Mouse (Mus musculus): ENCODE data around the gene Cox6b1. TPM values are rescaled to one million over a fixed set of nuclear protein-coding genes. Genes with fewer than 3 reads are reported as not detected.

The Cox6b1 gene
- polyA plus RNA-seq (2012), result 15.7 and 23.9 TPM in 2 replicates

DNA sequence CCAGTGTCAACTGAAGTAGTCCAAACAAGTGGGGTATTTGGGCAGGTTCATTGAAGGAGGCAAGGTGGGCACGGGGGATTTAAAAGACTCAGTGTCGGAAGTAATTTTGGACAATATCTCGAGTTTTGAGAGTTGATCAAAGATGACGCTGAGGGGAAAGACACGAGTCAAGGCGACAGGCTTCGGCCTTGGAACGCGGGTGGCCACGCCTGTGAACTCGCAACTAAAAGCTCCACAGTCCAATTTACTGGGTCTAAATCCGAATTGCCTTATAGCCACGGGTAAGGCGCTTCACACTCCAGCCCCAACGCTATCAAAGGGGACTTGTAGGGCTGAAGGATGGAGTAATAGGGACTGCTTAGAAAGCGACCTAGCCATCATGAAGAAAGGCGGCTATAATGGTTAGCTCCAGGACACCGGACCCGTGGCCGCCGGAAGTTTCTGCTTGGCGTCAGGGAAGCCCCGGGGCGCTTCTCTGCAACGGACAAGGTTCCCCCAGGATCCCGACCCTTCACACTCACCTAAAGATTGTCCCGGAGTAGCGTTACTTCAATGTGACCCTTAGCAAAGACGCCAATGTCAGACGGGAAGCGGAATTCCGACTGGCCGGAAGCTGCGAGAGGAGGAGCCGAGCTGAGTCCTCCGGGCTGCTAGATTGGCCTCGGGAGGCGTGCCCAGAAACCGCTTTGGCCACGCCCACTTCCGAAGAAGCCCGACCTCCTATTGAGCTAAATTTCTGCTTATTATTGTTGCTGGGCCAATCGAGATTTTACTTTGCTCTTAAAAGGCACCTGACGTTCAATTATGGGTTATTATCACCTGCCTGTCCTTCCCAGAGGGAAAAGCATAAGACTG lies at the start of gene Cox6b1:
TSS of gene Cox6b1 (minus strand) at position 622 of the 855 bp plus-strand sequence.
- peaks cover 31% of the 10 kb centered on the region for H3K4me1 ChIP-seq (ENCODE audit: control insufficient read depth)
- H3K9me3 ChIP-seq (ENCODE audit: control insufficient read depth, low read length), result no peaks in the 10 kb centered on the region
- no peak for TF ChIP-seq TAL1 (IDR thresholded peaks at IDR 0.05; ENCODE audit: low read length)
- TF ChIP-seq GATA1 (IDR thresholded peaks at IDR 0.05; ENCODE audit: low read length), result no peak
- peaks cover 23% of the 10 kb centered on the region for H3K27me3 ChIP-seq (ENCODE audit: control insufficient read depth)
- peak within 1 kb of the TSS; percentile 89 for H3K4me3 ChIP-seq (replicated peaks)
- peaks cover 34% of the 10 kb centered on the region for H3K36me3 ChIP-seq (ENCODE audit: control insufficient read depth)

DNA sequence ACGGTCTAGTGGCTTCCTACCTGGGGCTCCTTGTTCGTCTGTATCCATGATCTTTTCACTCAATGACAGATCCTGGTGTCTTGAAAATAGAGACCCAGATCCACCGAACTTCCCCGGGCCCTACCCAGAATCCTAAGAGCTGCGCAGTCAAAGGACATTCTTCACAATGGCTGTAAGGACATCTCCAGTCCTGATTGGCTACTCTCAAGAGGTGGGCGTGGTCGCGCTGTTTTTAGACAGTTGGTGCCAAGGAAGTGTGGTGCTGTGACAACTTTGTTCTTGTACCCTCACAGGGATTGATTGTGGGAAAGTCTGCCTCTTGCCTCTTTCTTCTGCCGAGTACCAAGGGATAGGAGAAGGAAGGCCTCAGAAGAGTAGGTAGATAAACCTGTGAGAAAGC lies 45.5 kb upstream of the Cox6b1 start, which contains the start of gene Pmis2:
TSS of gene Pmis2 (minus strand) at position 126 of the 400 bp plus-strand sequence.
- no peak within 1 kb of the TSS for H3K4me3 ChIP-seq (replicated peaks)
- peaks cover 8% of the 10 kb centered on the region for H3K27me3 ChIP-seq (ENCODE audit: control insufficient read depth)
- no peaks in the 10 kb centered on the region for H3K9me3 ChIP-seq (ENCODE audit: control insufficient read depth, low read length)
- H3K4me1 ChIP-seq (ENCODE audit: control insufficient read depth), result no peaks in the 10 kb centered on the region
- no peak for TF ChIP-seq GATA1 (IDR thresholded peaks at IDR 0.05; ENCODE audit: low read length)
- TF ChIP-seq TAL1 (IDR thresholded peaks at IDR 0.05; ENCODE audit: low read length), result no peak
- H3K36me3 ChIP-seq (ENCODE audit: control insufficient read depth), result no peaks in the 10 kb centered on the region

GRCm38 (mm10) chr7:30669229-30669628 lies 43.3 kb upstream of the Cox6b1 start:
- no peak for TF ChIP-seq TAL1 (IDR thresholded peaks at IDR 0.05; ENCODE audit: low read length)
- TF ChIP-seq GATA1 (IDR thresholded peaks at IDR 0.05; ENCODE audit: low read length), result no peak
- H3K4me1 ChIP-seq (ENCODE audit: control insufficient read depth), result peaks cover 13% of the 10 kb centered on the region
- H3K36me3 ChIP-seq (ENCODE audit: control insufficient read depth), result no peaks in the 10 kb centered on the region
- H3K4me3 ChIP-seq (replicated peaks), result no peak overlapping the region
- peaks cover 10% of the 10 kb centered on the region for H3K27me3 ChIP-seq (ENCODE audit: control insufficient read depth)
- no peaks in the 10 kb centered on the region for H3K9me3 ChIP-seq (ENCODE audit: control insufficient read depth, low read length)

- peaks cover 10% of the 10 kb centered on the region for H3K27me3 ChIP-seq (ENCODE audit: control insufficient read depth)
- peaks cover 23% of the 10 kb centered on the region for H3K4me1 ChIP-seq (ENCODE audit: control insufficient read depth)
- no peak for TF ChIP-seq GATA1 (IDR thresholded peaks at IDR 0.05; ENCODE audit: low read length)
- no peak for TF ChIP-seq TAL1 (IDR thresholded peaks at IDR 0.05; ENCODE audit: low read length)
- H3K36me3 ChIP-seq (ENCODE audit: control insufficient read depth), result peaks cover 32% of the 10 kb centered on the region
- H3K4me3 ChIP-seq (replicated peaks), result peak overlapping the region; percentile 90
- no peaks in the 10 kb centered on the region for H3K9me3 ChIP-seq (ENCODE audit: control insufficient read depth, low read length)
These were observed 39.4 kb upstream of the Cox6b1 start for GRCm38 (mm10) chr7:30665321-30665720.

DNA sequence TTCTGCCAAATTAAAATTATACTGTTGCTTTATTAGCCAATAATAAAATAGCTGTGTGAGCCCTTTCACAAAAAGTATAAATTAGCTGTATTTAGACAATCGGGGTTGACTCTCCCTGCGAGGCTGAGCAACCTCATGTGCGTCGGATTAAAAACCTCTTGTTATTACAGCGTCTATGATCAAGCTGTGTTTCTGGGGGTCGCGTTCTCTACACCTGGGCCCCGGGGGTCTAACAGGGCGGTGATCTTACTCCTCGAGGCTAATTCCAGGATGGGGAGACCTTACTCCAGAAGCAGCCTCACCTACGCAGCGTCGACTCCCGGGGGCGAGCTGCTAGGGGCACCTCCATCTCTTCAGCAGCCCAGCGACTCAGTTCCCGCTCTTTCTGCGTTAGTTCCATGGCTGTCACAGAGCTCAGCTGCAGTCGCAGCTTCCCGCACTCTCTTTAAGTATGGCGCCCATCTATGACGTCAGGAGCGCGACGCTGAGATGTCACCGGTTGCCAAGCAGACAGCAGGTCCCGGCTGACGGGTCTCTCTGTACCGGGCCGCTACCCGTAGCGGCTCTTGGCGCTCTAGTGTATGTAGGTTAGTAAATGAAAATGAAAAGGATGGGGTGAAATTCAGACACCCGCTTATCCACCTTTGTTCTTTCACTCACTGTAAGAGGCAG lies 38.7 kb upstream of the Cox6b1 start, which contains the start of gene Haus5:
TSS of gene Haus5 (minus strand) at position 466 of the 672 bp plus-strand sequence.
- TF ChIP-seq TAL1 (IDR thresholded peaks at IDR 0.05; ENCODE audit: low read length), result no peak
- no peak for TF ChIP-seq GATA1 (IDR thresholded peaks at IDR 0.05; ENCODE audit: low read length)
- Histone ChIP-seq H3K36me3 (ENCODE audit: control insufficient read depth) (peaks cover 38% of the 10 kb centered on the region), H3K4me1 (ENCODE audit: control insufficient read depth) (peaks cover 23% of the 10 kb centered on the region), H3K27me3 (ENCODE audit: control insufficient read depth) (peaks cover 10% of the 10 kb centered on the region), H3K9me3 (ENCODE audit: control insufficient read depth, low read length) (no peaks in the 10 kb centered on the region), H3K4me3 (replicated peaks) (peak within 1 kb of the TSS; percentile 90)

GRCm38 (mm10) chr7:30649591-30650540 lies 23.9 kb upstream of the Cox6b1 start, which contains the start of gene Rbm42:
Gene Rbm42, minus strand, starts transcription at chr7:30650317.
- TF ChIP-seq TAL1 (IDR thresholded peaks at IDR 0.05; ENCODE audit: low read length) (no peak), GATA1 (IDR thresholded peaks at IDR 0.05; ENCODE audit: low read length) (no peak)
- peaks cover 73% of the 10 kb centered on the region for H3K36me3 ChIP-seq (ENCODE audit: control insufficient read depth)

GRCm38 (mm10) chr7:30639083-30639482 lies 13.1 kb upstream of the Cox6b1 start:
- H3K4me3 ChIP-seq (replicated peaks), result no peak overlapping the region
- H3K4me1 ChIP-seq (ENCODE audit: control insufficient read depth), result peaks cover 7% of the 10 kb centered on the region
- H3K36me3 ChIP-seq (ENCODE audit: control insufficient read depth), result peaks cover 41% of the 10 kb centered on the region
- H3K27me3 ChIP-seq (ENCODE audit: control insufficient read depth), result peaks cover 37% of the 10 kb centered on the region
- peaks cover 2% of the 10 kb centered on the region; the same call in 1 of the 2 replicates for H3K9me3 ChIP-seq (ENCODE audit: control insufficient read depth, low read length)
- no peak for TF ChIP-seq TAL1 (IDR thresholded peaks at IDR 0.05; ENCODE audit: low read length)
- TF ChIP-seq GATA1 (IDR thresholded peaks at IDR 0.05; ENCODE audit: low read length), result no peak

More at GRCm38 (mm10) chr7:30649591-30650540, 23.9 kb upstream of the Cox6b1 start, which contains the start of gene Rbm42:
- Histone ChIP-seq H3K4me3 (replicated peaks) (peak within 1 kb of the TSS; percentile 95), H3K27me3 (ENCODE audit: control insufficient read depth) (no peaks in the 10 kb centered on the region), H3K9me3 (ENCODE audit: control insufficient read depth, low read length) (no peaks in the 10 kb centered on the region), H3K4me1 (ENCODE audit: control insufficient read depth) (peaks cover 18% of the 10 kb centered on the region)

DNA sequence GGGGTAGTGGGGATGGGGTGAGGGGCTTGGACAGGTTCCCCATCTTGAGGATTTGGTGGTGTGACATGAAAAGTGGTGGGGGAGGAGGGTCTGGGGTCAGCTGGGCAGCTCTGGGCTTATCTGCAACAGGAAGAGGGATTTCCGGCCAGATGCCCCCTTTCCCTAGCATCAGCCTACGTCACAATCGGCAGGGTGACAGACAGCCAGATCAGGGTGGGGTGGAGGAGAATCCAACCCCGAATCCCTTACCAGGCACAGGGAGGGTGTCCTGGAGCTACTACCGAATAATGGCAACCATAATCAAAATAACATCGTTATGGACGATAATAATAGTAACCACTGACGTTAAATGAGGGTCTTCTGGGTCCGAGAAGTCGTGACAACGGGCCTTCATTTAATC lies 10.4 kb upstream of the Cox6b1 start:
- Histone ChIP-seq H3K27me3 (ENCODE audit: control insufficient read depth) (peaks cover 63% of the 10 kb centered on the region), H3K4me3 (replicated peaks) (no peak overlapping the region), H3K36me3 (ENCODE audit: control insufficient read depth) (peaks cover 15% of the 10 kb centered on the region), H3K4me1 (ENCODE audit: control insufficient read depth) (peaks cover 7% of the 10 kb centered on the region), H3K9me3 (ENCODE audit: control insufficient read depth, low read length) (peaks cover 2% of the 10 kb centered on the region; the same call in 1 of the 2 replicates)
- TF ChIP-seq TAL1 (IDR thresholded peaks at IDR 0.05; ENCODE audit: low read length), result no peak
- no peak for TF ChIP-seq GATA1 (IDR thresholded peaks at IDR 0.05; ENCODE audit: low read length)
